Mouse (Mus musculus): Measurements from ENCODE around the gene Soga3. TPM values are rescaled to one million over a fixed set of nuclear protein-coding genes. Genes with fewer than 3 reads are reported as not detected.

Gene Soga3
- total RNA-seq (2017) = not detected in 3 replicates

GRCm38 (mm10) chr10:29143566-29144335 lies at the start of gene Soga3:
Gene Soga3, plus strand, starts transcription at chr10:29143839.
- ATAC-seq (replicated peaks; ENCODE audit: insufficient number of reproducible peaks, low FRiP score, low TSS enrichment, poor library complexity, severe bottlenecking) = no peak

- ATAC-seq (replicated peaks; ENCODE audit: insufficient number of reproducible peaks, low FRiP score, low TSS enrichment, poor library complexity, severe bottlenecking) = no peak
Observed at GRCm38 (mm10) chr10:29106962-29107361, 36.7 kb upstream of the Soga3 start.

- no peak for ATAC-seq (replicated peaks; ENCODE audit: insufficient number of reproducible peaks, low FRiP score, low TSS enrichment, poor library complexity, severe bottlenecking)
Observed at GRCm38 (mm10) chr10:29142556-29143105, 1.0 kb upstream of the Soga3 start.

- ATAC-seq (replicated peaks; ENCODE audit: insufficient number of reproducible peaks, low FRiP score, low TSS enrichment, poor library complexity, severe bottlenecking) = no peak
Observed at GRCm38 (mm10) chr10:29144612-29145405, 1.2 kb downstream of the Soga3 start.

- ATAC-seq (replicated peaks; ENCODE audit: insufficient number of reproducible peaks, low FRiP score, low TSS enrichment, poor library complexity, severe bottlenecking) = no peak
Observed at GRCm38 (mm10) chr10:29146198-29146857, 2.7 kb downstream of the Soga3 start.

- no peak for ATAC-seq (replicated peaks; ENCODE audit: insufficient number of reproducible peaks, low FRiP score, low TSS enrichment, poor library complexity, severe bottlenecking)
Observed at GRCm38 (mm10) chr10:29146858-29147640, 3.4 kb downstream of the Soga3 start.

- ATAC-seq (replicated peaks; ENCODE audit: insufficient number of reproducible peaks, low FRiP score, low TSS enrichment, poor library complexity, severe bottlenecking) = no peak
Observed at GRCm38 (mm10) chr10:29147641-29147990, 4.0 kb downstream of the Soga3 start.

GRCm38 (mm10) chr10:29148076-29148475 lies 4.4 kb downstream of the Soga3 start:
- ATAC-seq (replicated peaks; ENCODE audit: insufficient number of reproducible peaks, low FRiP score, low TSS enrichment, poor library complexity, severe bottlenecking) = no peak

GRCm38 (mm10) chr10:29155304-29155703 lies 11.7 kb downstream of the Soga3 start:
- no peak for ATAC-seq (replicated peaks; ENCODE audit: insufficient number of reproducible peaks, low FRiP score, low TSS enrichment, poor library complexity, severe bottlenecking)

- no peak for ATAC-seq (replicated peaks; ENCODE audit: insufficient number of reproducible peaks, low FRiP score, low TSS enrichment, poor library complexity, severe bottlenecking)
Observed at GRCm38 (mm10) chr10:29161664-29162063, 18.0 kb downstream of the Soga3 start.

GRCm38 (mm10) chr10:29173778-29174177 lies 30.1 kb downstream of the Soga3 start:
- ATAC-seq (replicated peaks; ENCODE audit: insufficient number of reproducible peaks, low FRiP score, low TSS enrichment, poor library complexity, severe bottlenecking) = no peak

- no peak for ATAC-seq (replicated peaks; ENCODE audit: insufficient number of reproducible peaks, low FRiP score, low TSS enrichment, poor library complexity, severe bottlenecking)
Observed at GRCm38 (mm10) chr10:29175656-29176055, 32.0 kb downstream of the Soga3 start.

DNA sequence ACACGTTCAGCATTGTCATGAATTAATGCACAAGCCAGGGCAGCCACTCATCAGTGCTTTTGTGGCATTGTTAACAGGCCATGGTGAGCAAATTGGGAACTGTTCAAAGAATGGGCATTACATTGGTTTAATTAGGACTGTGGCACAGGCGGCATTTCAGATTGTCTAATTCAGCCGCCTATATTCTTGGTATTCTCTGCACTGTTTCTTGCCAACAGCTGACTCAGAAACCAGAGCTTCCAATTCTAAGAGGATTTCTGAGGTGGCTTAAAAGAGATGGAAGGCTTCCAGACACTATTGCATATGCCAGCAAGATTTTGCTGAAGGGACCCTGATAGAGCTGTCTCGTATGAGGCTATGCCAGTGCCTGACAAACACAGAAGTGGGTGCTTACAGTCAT lies 33.2 kb downstream of the Soga3 start:
- ATAC-seq (replicated peaks; ENCODE audit: insufficient number of reproducible peaks, low FRiP score, low TSS enrichment, poor library complexity, severe bottlenecking) = no peak

- ATAC-seq (replicated peaks; ENCODE audit: insufficient number of reproducible peaks, low FRiP score, low TSS enrichment, poor library complexity, severe bottlenecking) = no peak
Observed at GRCm38 (mm10) chr10:29178003-29178402, 34.4 kb downstream of the Soga3 start.

DNA sequence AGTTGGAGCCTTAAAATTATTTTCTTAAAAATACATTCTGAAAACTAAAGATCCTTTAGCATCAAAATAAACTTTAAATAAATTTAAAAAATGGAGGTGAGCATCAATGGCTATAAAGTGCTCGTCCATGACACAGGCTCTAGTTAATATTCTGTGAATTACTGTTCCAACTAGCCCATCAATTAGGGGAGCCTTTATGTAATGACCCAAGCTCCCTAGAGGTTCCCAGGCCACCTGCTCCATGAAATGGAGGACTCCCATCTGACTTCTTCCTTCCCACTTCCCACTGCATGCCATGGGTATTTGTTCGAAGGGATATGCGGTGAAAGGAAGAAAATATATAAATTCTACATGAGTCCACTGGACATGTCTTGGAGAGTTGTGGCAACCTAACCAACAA lies 36.6 kb downstream of the Soga3 start:
- ATAC-seq (replicated peaks; ENCODE audit: insufficient number of reproducible peaks, low FRiP score, low TSS enrichment, poor library complexity, severe bottlenecking) = no peak

DNA sequence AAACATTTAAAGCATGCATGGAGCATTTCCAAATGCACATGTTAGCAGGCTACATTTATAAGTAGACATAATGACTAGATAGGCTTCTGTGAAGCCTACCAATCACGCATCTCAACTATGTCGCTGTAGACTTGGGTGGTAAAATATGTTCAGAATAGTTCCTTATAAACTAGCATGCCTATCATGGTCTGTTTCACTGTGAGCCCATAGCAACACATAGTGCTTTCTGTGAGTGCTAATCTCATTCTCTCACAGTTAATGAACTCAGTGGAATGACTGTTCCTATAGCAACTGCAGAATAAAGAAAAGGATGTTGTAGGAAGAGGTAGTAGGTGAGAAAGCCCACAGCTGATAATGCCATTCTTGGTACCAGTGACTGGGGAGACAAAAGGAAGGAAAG lies 37.4 kb downstream of the Soga3 start:
- ATAC-seq (replicated peaks; ENCODE audit: insufficient number of reproducible peaks, low FRiP score, low TSS enrichment, poor library complexity, severe bottlenecking) = no peak

- no peak for ATAC-seq (replicated peaks; ENCODE audit: insufficient number of reproducible peaks, low FRiP score, low TSS enrichment, poor library complexity, severe bottlenecking)
Observed at GRCm38 (mm10) chr10:29193769-29194168, 50.1 kb downstream of the Soga3 start.

GRCm38 (mm10) chr10:29196811-29197210 lies 53.2 kb downstream of the Soga3 start:
- no peak for ATAC-seq (replicated peaks; ENCODE audit: insufficient number of reproducible peaks, low FRiP score, low TSS enrichment, poor library complexity, severe bottlenecking)

DNA sequence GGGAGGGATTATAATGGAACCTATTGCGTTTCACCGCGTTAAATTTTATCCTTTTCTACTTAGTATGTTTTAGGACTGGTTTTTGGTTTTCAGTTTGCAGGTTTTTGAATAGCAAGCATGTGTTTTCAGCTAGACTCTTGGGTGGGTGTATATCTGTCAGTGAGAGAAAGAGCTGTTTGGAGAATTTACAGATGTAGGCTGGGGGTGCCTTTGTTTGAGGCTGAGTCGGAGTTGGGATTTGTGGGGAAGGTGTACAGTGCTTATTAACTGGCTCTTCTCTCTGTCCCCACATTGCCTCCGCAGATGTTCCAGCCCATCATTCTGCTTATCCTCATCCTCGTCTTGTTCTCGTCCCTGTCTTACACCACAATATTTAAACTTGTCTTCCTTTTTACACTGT lies 55.0 kb downstream of the Soga3 start, which contains the start of gene Gm49353:
Gene Gm49353, plus strand, starts transcription at position 313 of the 400 bp plus-strand sequence.
- ATAC-seq (replicated peaks; ENCODE audit: insufficient number of reproducible peaks, low FRiP score, low TSS enrichment, poor library complexity, severe bottlenecking) = no peak

Measured in monocyte, adult 5-6 weeks (primary cell).